Mouse (Mus musculus) telencephalon, adult 2 months (tissue): ENCODE results near the gene Ahdc1.
"Not testable (repeated sequence)": the region's sequence is repeated elsewhere in the genome, so short reads cannot be mapped to it uniquely, and the experiment has no call there.

Experiments
- DNase-seq: peaks from one replicate; pipeline ENCODE4 v3.0.0-alpha.2; 2011; ENCODE audit warnings: low read depth, low spot score

The Ahdc1 gene

GRCm38 (mm10) chr4:132988581-132989355, 22.3 kb upstream of the Ahdc1 start:
- DNase-seq, result no peak

- DNase-seq, result no peak
These were observed 17.5 kb upstream of the Ahdc1 start for GRCm38 (mm10) chr4:132993553-132993952.

GRCm38 (mm10) chr4:132997469-132998237, 13.4 kb upstream of the Ahdc1 start:
- no peak for DNase-seq

- DNase-seq, result no peak
These were observed 8.2 kb upstream of the Ahdc1 start for GRCm38 (mm10) chr4:133002896-133003295.

GRCm38 (mm10) chr4:133003316-133004018, 7.6 kb upstream of the Ahdc1 start:
- no peak for DNase-seq

GRCm38 (mm10) chr4:133005233-133005632, 5.8 kb upstream of the Ahdc1 start:
- no peak for DNase-seq

GRCm38 (mm10) chr4:133005885-133006451, 5.1 kb upstream of the Ahdc1 start:
- not testable (repeated sequence) for DNase-seq

GRCm38 (mm10) chr4:133007513-133008380, 3.3 kb upstream of the Ahdc1 start:
- DNase-seq, result no peak

- no peak for DNase-seq
These were observed 1.9 kb upstream of the Ahdc1 start for GRCm38 (mm10) chr4:133009131-133009530.

GRCm38 (mm10) chr4:133009676-133010075, 1.4 kb upstream of the Ahdc1 start:
- no peak for DNase-seq

- DNase-seq, result no peak
These were observed 449 bp upstream of the Ahdc1 start for GRCm38 (mm10) chr4:133010611-133011010.

GRCm38 (mm10) chr4:133011821-133012775, 1.0 kb downstream of the Ahdc1 start:
- no peak for DNase-seq

GRCm38 (mm10) chr4:133012776-133013265, 1.8 kb downstream of the Ahdc1 start:
- DNase-seq, result no peak

- no peak for DNase-seq
These were observed 2.3 kb downstream of the Ahdc1 start for GRCm38 (mm10) chr4:133013266-133013891.

GRCm38 (mm10) chr4:133014088-133014487, 3.0 kb downstream of the Ahdc1 start:
- no peak for DNase-seq

GRCm38 (mm10) chr4:133014896-133015709, 4.0 kb downstream of the Ahdc1 start:
- DNase-seq, result no peak

GRCm38 (mm10) chr4:133015710-133016651, 4.9 kb downstream of the Ahdc1 start:
- no peak for DNase-seq
